Mouse (Mus musculus) myocyte (in vitro differentiated cells): Measurements from ENCODE around the gene Macrod2. TPM values are rescaled to one million over a fixed set of nuclear protein-coding genes. Genes with fewer than 3 reads are reported as not detected.

Source experiments
- H3K27me3 ChIP-seq: one replicate; pipeline ENCODE4 v1.6.1; 2011; ENCODE audit not compliant: control insufficient read depth, insufficient read depth, insufficient read length
- H3K36me3 ChIP-seq: one replicate; pipeline ENCODE4 v1.6.1; 2011; ENCODE audit not compliant: control insufficient read depth, insufficient read depth
- H3K4me2 ChIP-seq: one replicate; pipeline ENCODE4 v1.6.1; 2011; ENCODE audit warnings: low read depth, control low read depth
- H3K4me3 ChIP-seq: one replicate; pipeline ENCODE4 v1.5.1; 2011; ENCODE audit warnings: mild to moderate bottlenecking, control low read depth, moderate library complexity
- H3K79me2 ChIP-seq: one replicate; pipeline ENCODE4 v1.6.1; 2011; ENCODE audit not compliant: control insufficient read depth, insufficient read depth
- H3ac ChIP-seq: one replicate; pipeline ENCODE4 v1.6.1; 2011; ENCODE audit not compliant: control insufficient read depth, insufficient read length
- CEBPB ChIP-seq: IDR thresholded peaks from 2 replicates; pipeline ENCODE4 v1.6.1; 2011; ENCODE audit warnings: mild to moderate bottlenecking, moderate library complexity; ENCODE audit not compliant: poor library complexity, insufficient read depth, severe bottlenecking
- E2F4 ChIP-seq: IDR thresholded peaks from one replicate; pipeline ENCODE4 v1.6.1; 2011; ENCODE audit warnings: mild to moderate bottlenecking, control low read depth, moderate library complexity; ENCODE audit not compliant: insufficient read depth
- MAX ChIP-seq: IDR thresholded peaks from one replicate; pipeline ENCODE4 v1.6.1; 2011; ENCODE audit warnings: low read depth, mild to moderate bottlenecking, control low read depth
- MYOD1 ChIP-seq, 3 experiments: IDR thresholded peaks; one replicate each; pipeline ENCODE4 v1.6.1; 2011; ENCODE audit warnings: control low read depth in 2 of 3, low read depth in 2 of 3, mild to moderate bottlenecking in 2 of 3, moderate library complexity in 1 of 3; ENCODE audit not compliant: insufficient read length in 2 of 3, control insufficient read depth in 1 of 3
- MYOG ChIP-seq, 3 experiments: IDR thresholded peaks; one replicate each; pipeline ENCODE4 v1.6.1; 2011; ENCODE audit warnings: control low read depth in 2 of 3, low read depth in 2 of 3, mild to moderate bottlenecking in 2 of 3; ENCODE audit not compliant: insufficient read length in 2 of 3, control insufficient read depth in 1 of 3, insufficient read depth in 1 of 3
- POLR2A ChIP-seq: IDR thresholded peaks from one replicate; pipeline ENCODE4 v1.6.1; 2011; ENCODE audit warnings: low read depth, mild to moderate bottlenecking, control low read depth, moderate library complexity; ENCODE audit not compliant: insufficient read length
- POLR2AphosphoS2 ChIP-seq: IDR thresholded peaks from one replicate; pipeline ENCODE4 v1.6.1; 2011; ENCODE audit warnings: low read depth, control low read depth; ENCODE audit not compliant: insufficient read length
- REST ChIP-seq: IDR thresholded peaks from one replicate; pipeline ENCODE4 v1.6.1; 2011; ENCODE audit warnings: mild to moderate bottlenecking, control low read depth, moderate library complexity; ENCODE audit not compliant: insufficient read depth, insufficient read length
- SRF ChIP-seq: IDR thresholded peaks from one replicate; pipeline ENCODE4 v1.6.1; 2011; ENCODE audit warnings: low read depth; ENCODE audit not compliant: control insufficient read depth, insufficient read length
- TCF12 ChIP-seq: IDR thresholded peaks from one replicate; pipeline ENCODE4 v1.6.1; 2011; ENCODE audit warnings: mild to moderate bottlenecking, control low read depth; ENCODE audit not compliant: poor library complexity, insufficient read depth, severe bottlenecking
- TCF3 ChIP-seq: IDR thresholded peaks from one replicate; pipeline ENCODE4 v1.6.1; 2011; ENCODE audit warnings: low read depth, control low read depth; ENCODE audit not compliant: insufficient read length
- USF1 ChIP-seq: IDR thresholded peaks from one replicate; pipeline ENCODE4 v1.6.1; 2011; ENCODE audit warnings: low read depth, mild to moderate bottlenecking, control low read depth, moderate library complexity
- polyA plus RNA-seq: library from polyadenylated mRNA; unstranded; fragments of >200 nt; fragmentation: generic; extraction: Trizol; gene quantifications from one replicate; pipeline ENCODE4 v1.2.1, GENCODE M21; 2012; ENCODE audit warnings: missing spikeins

Macrod2 gene
- polyA plus RNA-seq, 1 experiment, result 0.96 TPM

GRCm38 (mm10) chr2:142055576-142055975 is 1660.5 kb downstream of the Macrod2 start:
- Histone ChIP-seq H3K36me3 (no peaks in the 10 kb centered on the region), H3ac (no peak overlapping the region), H3K4me3 (no peak overlapping the region), H3K27me3 (no peaks in the 10 kb centered on the region), H3K4me2 (no peak overlapping the region), H3K79me2 (no peaks in the 10 kb centered on the region)
- TF ChIP-seq SRF (no peak), POLR2A (no peak), MAX (no peak), USF1 (no peak), TCF3 (no peak), POLR2AphosphoS2 (no peak), TCF12 (no peak), E2F4 (no peak), MYOG (IDR thresholded peaks at IDR 0.05; ENCODE audit: control insufficient read depth in 1 of 3, insufficient read depth in 1 of 3, insufficient read length in 2 of 3, low read depth in 2 of 3) (no peak), MYOD1 (IDR thresholded peaks at IDR 0.05; ENCODE audit: control insufficient read depth in 1 of 3, insufficient read length in 2 of 3, low read depth in 2 of 3) (no peak), CEBPB (no peak), REST (no peak)

- no peak for TF ChIP-seq E2F4
- no peak for TF ChIP-seq CEBPB
- TF ChIP-seq MAX, result no peak
- no peak for TF ChIP-seq SRF
- TF ChIP-seq MYOG (IDR thresholded peaks at IDR 0.05; ENCODE audit: control insufficient read depth in 1 of 3, insufficient read depth in 1 of 3, insufficient read length in 2 of 3, low read depth in 2 of 3), result no peak
- no peak for TF ChIP-seq POLR2AphosphoS2
- TF ChIP-seq TCF3, result no peak
- no peak for TF ChIP-seq TCF12
- TF ChIP-seq MYOD1 (IDR thresholded peaks at IDR 0.05; ENCODE audit: control insufficient read depth in 1 of 3, insufficient read length in 2 of 3, low read depth in 2 of 3), result no peak
- no peak for TF ChIP-seq REST
- no peak for TF ChIP-seq USF1
- Histone ChIP-seq H3ac (no peak overlapping the region), H3K27me3 (no peaks in the 10 kb centered on the region), H3K36me3 (no peaks in the 10 kb centered on the region), H3K4me2 (no peak overlapping the region), H3K4me3 (no peak overlapping the region), H3K79me2 (no peaks in the 10 kb centered on the region)
Measured at GRCm38 (mm10) chr2:142057889-142058750, 1663.0 kb downstream of the Macrod2 start.

GRCm38 (mm10) chr2:142058751-142059090 is 1663.6 kb downstream of the Macrod2 start:
- H3ac ChIP-seq, result no peak overlapping the region
- H3K27me3 ChIP-seq, result no peaks in the 10 kb centered on the region
- H3K4me3 ChIP-seq, result no peak overlapping the region
- H3K4me2 ChIP-seq, result no peak overlapping the region
- TF ChIP-seq MYOD1 (IDR thresholded peaks at IDR 0.05; ENCODE audit: control insufficient read depth in 1 of 3, insufficient read length in 2 of 3, low read depth in 2 of 3) (no peak), POLR2A (no peak), SRF (no peak), MAX (no peak), TCF3 (no peak), CEBPB (no peak), POLR2AphosphoS2 (no peak), MYOG (IDR thresholded peaks at IDR 0.05; ENCODE audit: control insufficient read depth in 1 of 3, insufficient read depth in 1 of 3, insufficient read length in 2 of 3, low read depth in 2 of 3) (no peak), TCF12 (no peak), E2F4 (no peak), USF1 (no peak), REST (no peak)
- H3K36me3 ChIP-seq, result no peaks in the 10 kb centered on the region
- H3K79me2 ChIP-seq, result no peaks in the 10 kb centered on the region

GRCm38 (mm10) chr2:142108947-142109346 is 1713.8 kb downstream of the Macrod2 start:
- TF ChIP-seq USF1, result no peak
- TF ChIP-seq MAX, result no peak
- TF ChIP-seq CEBPB, result no peak
- no peak for TF ChIP-seq POLR2A
- TF ChIP-seq TCF3, result no peak
- TF ChIP-seq E2F4, result no peak
- no peak for TF ChIP-seq MYOG (IDR thresholded peaks at IDR 0.05; ENCODE audit: control insufficient read depth in 1 of 3, insufficient read depth in 1 of 3, insufficient read length in 2 of 3, low read depth in 2 of 3)
- TF ChIP-seq REST, result no peak
- no peak for TF ChIP-seq POLR2AphosphoS2
- no peak for TF ChIP-seq MYOD1 (IDR thresholded peaks at IDR 0.05; ENCODE audit: control insufficient read depth in 1 of 3, insufficient read length in 2 of 3, low read depth in 2 of 3)
- H3K79me2 ChIP-seq, result no peaks in the 10 kb centered on the region
- H3K4me2 ChIP-seq, result no peak overlapping the region
- no peaks in the 10 kb centered on the region for H3K36me3 ChIP-seq
- no peak overlapping the region for H3K4me3 ChIP-seq
- no peaks in the 10 kb centered on the region for H3K27me3 ChIP-seq
- H3ac ChIP-seq, result no peak overlapping the region

- TF ChIP-seq MYOD1 (IDR thresholded peaks at IDR 0.05; ENCODE audit: control insufficient read depth in 1 of 3, insufficient read length in 2 of 3, low read depth in 2 of 3) (no peak), E2F4 (no peak), MAX (no peak), TCF12 (no peak), POLR2AphosphoS2 (no peak), TCF3 (no peak), USF1 (no peak), POLR2A (no peak), MYOG (IDR thresholded peaks at IDR 0.05; ENCODE audit: control insufficient read depth in 1 of 3, insufficient read depth in 1 of 3, insufficient read length in 2 of 3, low read depth in 2 of 3) (no peak), REST (no peak), CEBPB (no peak), SRF (no peak)
- no peak overlapping the region for H3K4me2 ChIP-seq
- no peak overlapping the region for H3K4me3 ChIP-seq
- no peaks in the 10 kb centered on the region for H3K79me2 ChIP-seq
- no peaks in the 10 kb centered on the region for H3K36me3 ChIP-seq
- H3ac ChIP-seq, result no peak overlapping the region
- no peaks in the 10 kb centered on the region for H3K27me3 ChIP-seq
Measured at GRCm38 (mm10) chr2:142116623-142117022, 1721.5 kb downstream of the Macrod2 start.
